Mouse (Mus musculus): Measurements from ENCODE around the gene Cox5b. TPM values are rescaled to one million over a fixed set of nuclear protein-coding genes. Genes with fewer than 3 reads are reported as not detected.

Cox5b gene
- polyA plus RNA-seq, 1 experiment from 2014 or later: 832 TPM

DNA sequence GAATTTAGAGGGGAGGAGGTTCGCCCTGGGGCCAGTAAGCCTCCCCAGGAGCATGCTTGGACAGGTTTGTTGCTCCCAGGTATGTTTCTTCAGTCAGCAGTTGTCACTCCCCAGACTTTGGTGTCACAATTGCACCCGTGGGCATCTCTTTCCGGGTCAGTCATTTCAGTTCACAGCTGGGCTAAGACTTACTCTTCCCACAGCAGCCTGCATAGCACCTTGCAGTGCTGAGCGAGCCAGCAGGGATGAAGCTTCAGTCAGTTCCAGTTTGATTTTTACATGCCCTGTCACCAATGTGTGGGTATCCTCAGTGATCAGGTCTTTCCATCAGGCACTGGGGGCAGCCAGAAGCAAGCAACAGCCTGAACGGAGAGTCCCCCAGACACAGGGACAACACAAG is 5.8 kb downstream of the Cox5b start:
- H3K9me3 ChIP-seq: no peaks in the 10 kb centered on the region
- H3K9ac ChIP-seq: no peak overlapping the region
- no peak overlapping the region for H3K4me3 ChIP-seq (replicated peaks)
- H3K36me3 ChIP-seq: peaks cover 32% of the 10 kb centered on the region
- no peak overlapping the region for H3K27ac ChIP-seq
- no peaks in the 10 kb centered on the region for H3K27me3 ChIP-seq (replicated peaks)
- no peak overlapping the region for H3K4me2 ChIP-seq (replicated peaks)
- peaks cover 3% of the 10 kb centered on the region; the same call in 1 of the 2 replicates for H3K4me1 ChIP-seq (replicated peaks)
- 77% methylated on average over 5 of the region's 5 CpGs for WGBS
- no peak for ATAC-seq

DNA sequence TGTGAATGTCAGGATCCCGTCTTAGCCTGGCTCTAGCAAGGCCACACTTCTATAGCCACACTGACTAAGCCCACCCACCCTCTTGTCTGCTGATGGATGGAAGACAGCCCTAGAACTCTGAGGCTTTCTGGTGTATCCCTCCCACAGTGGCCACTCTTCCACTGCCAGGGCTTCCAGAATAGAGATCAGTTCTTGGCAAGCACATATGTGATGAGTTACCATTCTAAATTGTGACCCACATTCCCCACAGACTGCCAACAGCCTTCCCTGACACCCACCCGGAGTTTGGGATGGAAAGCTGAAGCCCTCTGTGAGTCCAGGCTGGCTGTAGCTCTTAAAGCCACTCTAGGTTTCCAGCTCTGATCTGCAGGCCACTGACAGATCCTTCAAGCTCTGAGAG is 15.9 kb downstream of the Cox5b start:
- Histone ChIP-seq H3K36me3 (peaks cover 27% of the 10 kb centered on the region), H3K4me2 (replicated peaks) (no peak overlapping the region), H3K27ac (no peak overlapping the region), H3K9ac (no peak overlapping the region), H3K4me3 (replicated peaks) (no peak overlapping the region), H3K4me1 (replicated peaks) (peaks cover 16% of the 10 kb centered on the region), H3K27me3 (replicated peaks) (no peaks in the 10 kb centered on the region), H3K9me3 (no peaks in the 10 kb centered on the region)
- 82% methylated on average over 2 of the region's 2 CpGs for WGBS
- ATAC-seq: no peak

DNA sequence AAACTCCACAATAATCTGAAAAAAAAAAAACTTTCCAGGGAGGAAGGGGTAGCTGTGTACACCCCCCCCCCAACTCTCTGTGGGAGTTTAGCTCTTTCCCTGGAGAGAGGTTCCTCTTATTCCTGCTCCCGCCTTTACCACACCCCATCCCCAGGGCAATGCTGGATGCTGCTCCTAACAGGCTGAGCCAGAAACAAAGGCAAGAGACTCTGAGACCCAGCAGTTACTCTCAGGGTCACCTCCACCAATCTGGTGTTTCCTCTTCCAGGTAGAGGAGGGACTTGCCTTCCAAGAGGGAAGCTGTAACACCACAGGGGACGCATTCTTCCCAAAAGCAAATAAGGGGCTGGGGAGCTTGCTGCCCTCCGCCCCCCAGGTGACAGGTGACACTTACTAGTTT is 16.5 kb downstream of the Cox5b start:
- Histone ChIP-seq H3K4me2 (replicated peaks) (peak overlapping the region; percentile 72; the same call in 1 of the 2 replicates), H3K4me1 (replicated peaks) (peaks cover 16% of the 10 kb centered on the region), H3K27ac (no peak overlapping the region), H3K36me3 (peaks cover 21% of the 10 kb centered on the region), H3K9me3 (no peaks in the 10 kb centered on the region), H3K4me3 (replicated peaks) (no peak overlapping the region), H3K27me3 (replicated peaks) (no peaks in the 10 kb centered on the region), H3K9ac (no peak overlapping the region)
- 83% methylated on average over 3 of the region's 3 CpGs for WGBS
- ATAC-seq: no peak

DNA sequence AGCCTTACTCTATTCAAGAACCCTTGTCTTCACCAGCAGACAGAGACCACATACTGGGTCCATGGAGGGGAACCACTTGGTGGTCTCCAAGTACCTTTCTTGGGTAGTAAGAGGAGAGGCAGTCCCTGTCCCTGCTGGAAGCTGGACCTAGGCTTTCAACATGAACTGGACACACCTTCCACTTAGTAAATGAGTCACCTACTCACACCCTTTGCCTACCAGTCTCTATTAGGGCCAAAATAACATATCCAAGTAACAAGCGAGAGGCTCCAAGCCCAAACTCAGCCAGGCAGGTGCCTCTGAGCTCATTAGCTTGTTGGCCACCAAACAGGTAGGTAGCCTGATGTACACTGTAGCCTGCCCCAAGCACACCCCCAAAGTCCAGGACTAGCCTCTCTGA is 17.4 kb downstream of the Cox5b start:
- peaks cover 16% of the 10 kb centered on the region for H3K4me1 ChIP-seq (replicated peaks)
- peaks cover 19% of the 10 kb centered on the region for H3K36me3 ChIP-seq
- no peak overlapping the region for H3K27ac ChIP-seq
- no peak for ATAC-seq
- H3K9ac ChIP-seq: peak overlapping the region; percentile 86
- H3K9me3 ChIP-seq: no peaks in the 10 kb centered on the region
- no peaks in the 10 kb centered on the region for H3K27me3 ChIP-seq (replicated peaks)
- peak overlapping the region; percentile 72 for H3K4me2 ChIP-seq (replicated peaks)
- WGBS: 77% methylated on average over 1 of the region's 1 CpGs
- peak overlapping the region; percentile 85 for H3K4me3 ChIP-seq (replicated peaks)

DNA sequence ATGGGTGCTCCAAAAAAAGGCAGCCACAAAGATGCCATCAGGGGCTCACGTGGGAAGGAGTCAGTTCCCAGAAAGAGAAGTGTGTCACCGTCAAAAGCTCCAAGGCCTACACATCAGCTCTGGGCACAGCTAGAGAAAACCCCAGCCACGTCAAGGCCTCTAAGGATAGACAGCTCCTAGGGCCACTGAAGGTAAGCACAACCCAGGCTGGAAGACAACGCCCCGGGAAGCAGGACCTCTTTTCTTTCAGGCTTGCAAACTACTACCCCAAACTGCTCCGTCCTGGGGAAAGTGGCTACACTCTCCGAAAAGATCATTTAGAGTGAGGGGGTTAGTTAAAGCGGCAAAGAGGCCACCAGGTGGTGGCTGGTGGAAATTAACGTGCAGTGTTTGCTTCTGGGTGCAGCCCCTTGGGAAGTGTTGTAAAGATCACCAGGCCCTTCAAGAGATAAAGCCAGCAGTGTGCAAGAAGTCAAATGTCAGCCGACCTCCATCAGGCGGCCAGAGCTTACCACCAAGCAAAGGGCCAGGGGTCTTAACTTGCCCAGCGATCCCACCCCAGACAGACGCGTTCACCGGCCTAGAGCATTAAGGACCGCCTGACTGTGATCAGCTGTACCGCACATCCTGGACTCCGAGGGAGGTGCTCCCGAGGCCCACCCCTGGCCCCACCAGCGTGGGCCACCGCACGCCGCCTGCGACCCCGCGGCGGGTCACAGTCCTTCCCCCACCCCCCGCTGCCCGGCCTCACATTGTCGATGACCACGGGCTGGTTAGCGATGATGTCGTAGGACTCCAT is 18.0 kb downstream of the Cox5b start:
- under 1% methylated on average over 33 of the region's 33 CpGs for WGBS
- peak; percentile 77 for ATAC-seq
- Histone ChIP-seq H3K9me3 (no peaks in the 10 kb centered on the region), H3K9ac (peak overlapping the region; percentile 86), H3K36me3 (peaks cover 16% of the 10 kb centered on the region), H3K27ac (peak overlapping the region; percentile 82), H3K4me3 (replicated peaks) (peak overlapping the region; percentile 85), H3K4me2 (replicated peaks) (peak overlapping the region; percentile 72), H3K4me1 (replicated peaks) (peaks cover 16% of the 10 kb centered on the region), H3K27me3 (replicated peaks) (no peaks in the 10 kb centered on the region)

DNA sequence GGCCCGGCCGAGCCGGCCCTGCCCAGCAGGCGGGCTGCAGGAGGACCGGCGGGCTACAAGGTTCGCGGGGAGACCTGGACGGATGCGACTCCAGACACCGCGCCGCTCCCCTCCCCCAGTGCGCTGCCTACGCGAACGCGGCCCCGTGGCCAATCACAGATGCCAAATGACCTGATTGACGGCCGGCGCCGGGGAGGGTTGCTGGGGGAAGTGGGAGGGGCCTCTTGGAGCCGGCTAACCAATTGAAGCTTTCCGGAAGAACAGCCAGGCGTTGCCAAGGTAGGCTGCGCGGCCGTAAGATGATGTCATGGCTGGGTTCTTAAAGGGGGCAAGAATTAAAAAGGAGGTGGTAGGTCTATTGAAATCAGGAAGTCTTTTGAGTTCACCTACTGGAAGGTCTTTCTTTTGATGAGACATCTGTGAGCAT is 18.6 kb downstream of the Cox5b start, which contains the start of gene 4933424G06Rik:
TSS of gene 4933424G06Rik (plus strand) at position 296 of the 427 bp plus-strand sequence.
- peak; percentile 98 for ATAC-seq
- H3K4me2 ChIP-seq (replicated peaks): peak within 1 kb of the TSS; percentile 72
- peak within 1 kb of the TSS; percentile 86 for H3K9ac ChIP-seq
- H3K4me1 ChIP-seq (replicated peaks): peaks cover 16% of the 10 kb centered on the region
- H3K9me3 ChIP-seq: no peaks in the 10 kb centered on the region
- WGBS: under 1% methylated on average over 28 of the region's 29 CpGs
- H3K27me3 ChIP-seq (replicated peaks): no peaks in the 10 kb centered on the region
- H3K36me3 ChIP-seq: peaks cover 10% of the 10 kb centered on the region; the same call in 1 of the 2 replicates
- peak within 1 kb of the TSS; percentile 82 for H3K27ac ChIP-seq
- peak within 1 kb of the TSS; percentile 85 for H3K4me3 ChIP-seq (replicated peaks)

DNA sequence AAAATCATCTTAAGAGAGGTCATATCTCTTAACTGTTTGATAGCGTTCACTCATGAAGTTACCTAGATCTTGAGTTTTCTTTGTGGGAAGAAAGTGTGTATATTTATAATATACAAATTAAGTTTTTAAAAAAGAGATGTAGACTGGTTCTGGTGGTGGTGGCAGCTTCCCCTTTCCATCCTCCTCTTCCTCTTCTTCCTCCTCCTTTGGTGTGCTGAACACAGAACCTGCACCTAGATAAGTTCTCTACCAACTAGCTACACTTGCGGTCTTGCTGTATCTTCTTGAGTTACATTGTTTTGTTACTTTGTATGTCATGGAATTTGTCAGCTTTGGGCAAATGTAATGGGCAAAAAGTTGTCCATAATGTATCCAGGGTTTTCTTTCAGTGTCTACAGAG is 19.9 kb downstream of the Cox5b start:
- Histone ChIP-seq H3K4me1 (replicated peaks) (peaks cover 16% of the 10 kb centered on the region), H3K27ac (no peak overlapping the region), H3K27me3 (replicated peaks) (no peaks in the 10 kb centered on the region), H3K9ac (no peak overlapping the region), H3K4me2 (replicated peaks) (no peak overlapping the region), H3K4me3 (replicated peaks) (no peak overlapping the region), H3K36me3 (0 out of 2 replicates have a peak, but pooled peaks cover 5% of the 10 kb centered on the region), H3K9me3 (no peaks in the 10 kb centered on the region)
- 97% methylated on average over 2 of the region's 2 CpGs for WGBS
- no peak for ATAC-seq

DNA sequence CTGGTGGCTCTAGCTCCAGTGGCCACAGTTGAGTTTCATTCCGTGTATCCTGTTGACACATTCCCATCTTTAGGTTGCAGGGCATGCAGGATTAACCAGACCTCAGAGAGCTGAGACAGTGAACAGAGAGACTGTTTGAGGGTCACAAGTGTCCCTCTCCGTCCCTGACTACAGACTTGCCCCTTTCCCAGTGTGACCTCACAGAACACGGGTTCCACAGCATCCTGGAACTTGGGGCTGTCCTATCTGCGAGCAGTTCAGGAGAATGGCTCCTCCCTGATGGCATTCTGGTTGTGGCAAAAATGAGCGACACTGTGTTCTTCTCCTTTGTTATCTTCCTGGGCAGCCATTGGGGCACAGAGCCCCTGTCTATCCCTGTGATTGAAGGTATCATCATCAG is 23.1 kb downstream of the Cox5b start, which contains the start of gene Actr1b:
TSS of gene Actr1b (minus strand) at position 112 of the 400 bp plus-strand sequence.
- H3K27me3 ChIP-seq (replicated peaks): no peaks in the 10 kb centered on the region

DNA sequence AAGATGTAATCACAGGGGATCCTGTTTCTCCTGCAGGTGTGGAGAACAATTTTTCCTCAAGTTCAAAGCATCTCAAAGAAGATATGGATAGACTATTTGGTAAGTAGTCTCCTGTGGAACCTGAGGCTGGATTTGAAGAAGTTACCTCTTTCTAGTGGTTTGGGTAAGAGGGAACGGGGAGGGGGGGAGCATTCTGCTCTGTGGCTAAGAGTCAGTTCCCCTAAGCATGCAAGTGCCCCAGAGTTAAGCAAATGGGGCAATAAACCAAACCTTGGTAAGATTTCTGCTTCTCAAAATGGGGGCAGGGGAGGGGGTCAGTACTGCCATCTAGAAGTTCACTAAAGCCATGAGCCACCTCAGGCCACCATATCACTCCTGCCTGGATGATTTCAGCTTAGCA is 27.5 kb downstream of the Cox5b start:
- Histone ChIP-seq H3K27ac (no peak overlapping the region), H3K4me1 (replicated peaks) (0 out of 2 replicates have a peak, but pooled peaks cover 2% of the 10 kb centered on the region), H3K9me3 (no peaks in the 10 kb centered on the region), H3K27me3 (replicated peaks) (no peaks in the 10 kb centered on the region), H3K36me3 (no peaks in the 10 kb centered on the region), H3K4me2 (replicated peaks) (no peak overlapping the region), H3K4me3 (replicated peaks) (no peak overlapping the region), H3K9ac (no peak overlapping the region)
- 95% methylated on average over 1 of the region's 1 CpGs for WGBS
- no peak for ATAC-seq

More for the DNA sequence above, 23.1 kb downstream of the Cox5b start, which contains the start of gene Actr1b:
- WGBS: 82% methylated on average over 5 of the region's 5 CpGs
- H3K27ac ChIP-seq: no peak within 1 kb of the TSS
- H3K9me3 ChIP-seq: no peaks in the 10 kb centered on the region
- no peak within 1 kb of the TSS for H3K9ac ChIP-seq
- H3K4me2 ChIP-seq (replicated peaks): no peak within 1 kb of the TSS
- no peaks in the 10 kb centered on the region for H3K36me3 ChIP-seq
- no peaks in the 10 kb centered on the region for H3K4me1 ChIP-seq (replicated peaks)
- H3K4me3 ChIP-seq (replicated peaks): no peak within 1 kb of the TSS
- ATAC-seq: no peak

DNA sequence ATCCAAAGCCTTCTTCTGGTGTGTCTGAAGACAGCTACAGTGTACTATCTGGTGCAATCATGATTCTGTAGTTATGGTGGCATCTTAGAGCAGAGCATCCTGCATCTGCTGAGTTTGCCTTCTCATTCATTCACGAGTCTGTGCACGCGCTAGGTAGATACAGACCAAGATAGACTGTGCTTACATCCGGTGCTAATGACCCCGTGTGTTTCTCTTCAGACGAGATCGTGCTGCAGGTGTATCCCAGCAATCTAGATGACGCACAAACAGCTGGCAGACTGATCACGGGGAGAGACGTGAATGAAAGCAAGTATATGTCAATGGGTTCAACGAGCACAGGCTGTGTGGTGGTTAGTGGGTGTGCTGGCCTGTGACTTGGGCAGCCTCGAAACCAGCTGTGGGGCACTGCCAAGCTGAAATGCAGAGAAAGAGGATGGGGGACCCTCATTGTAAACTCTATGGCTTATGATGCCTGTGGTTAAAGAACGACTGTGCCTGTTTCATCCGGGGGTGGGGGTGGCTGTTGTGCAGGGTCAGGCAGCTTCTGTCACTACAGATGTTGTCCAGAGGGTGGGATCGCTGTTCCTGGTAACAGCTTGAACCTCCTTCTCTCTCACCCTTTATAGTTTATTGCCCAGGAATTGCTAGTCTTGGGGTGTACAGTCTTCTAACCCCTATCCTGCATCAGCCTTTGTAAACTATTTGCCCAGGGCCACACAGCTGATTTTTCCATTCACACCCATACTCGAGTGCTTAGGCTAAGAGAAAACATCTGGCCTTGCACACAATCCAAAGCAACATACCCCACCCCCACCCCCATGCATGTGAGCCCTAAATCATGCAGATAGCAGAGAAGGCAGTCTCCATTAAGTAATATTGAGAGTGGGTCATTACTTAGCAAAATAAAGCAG is 32.2 kb downstream of the Cox5b start:
- 56% methylated on average over 16 of the region's 16 CpGs for WGBS
- Histone ChIP-seq H3K9me3 (no peaks in the 10 kb centered on the region), H3K36me3 (no peaks in the 10 kb centered on the region), H3K27me3 (replicated peaks) (no peaks in the 10 kb centered on the region), H3K9ac (no peak overlapping the region), H3K4me1 (replicated peaks) (0 out of 2 replicates have a peak, but pooled peaks cover 2% of the 10 kb centered on the region), H3K27ac (no peak overlapping the region), H3K4me2 (replicated peaks) (no peak overlapping the region), H3K4me3 (replicated peaks) (no peak overlapping the region)
- no peak for ATAC-seq

DNA sequence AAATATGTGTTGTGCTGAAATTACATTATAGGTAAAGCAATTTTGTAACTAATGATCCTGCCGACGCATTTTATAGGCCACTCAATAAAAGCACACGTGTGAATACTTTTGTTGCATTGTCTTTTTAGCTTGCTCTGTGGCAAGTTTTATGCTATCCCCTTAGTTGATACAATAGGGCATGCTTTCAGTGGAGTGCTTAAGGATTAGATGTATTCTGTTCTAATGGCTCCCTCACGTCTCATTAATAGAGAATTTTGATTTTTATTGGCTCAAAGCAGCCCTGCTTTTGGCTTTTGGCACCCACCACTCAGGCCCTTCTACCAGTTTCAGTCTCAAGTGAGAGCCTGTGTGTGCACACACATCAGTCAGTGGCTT is 32.8 kb downstream of the Cox5b start:
- H3K4me2 ChIP-seq (replicated peaks): no peak overlapping the region
- no peak overlapping the region for H3K27ac ChIP-seq
- no peak overlapping the region for H3K4me3 ChIP-seq (replicated peaks)
- ATAC-seq: no peak
- H3K4me1 ChIP-seq (replicated peaks): 0 out of 2 replicates have a peak, but pooled peaks cover 2% of the 10 kb centered on the region
- no peaks in the 10 kb centered on the region for H3K36me3 ChIP-seq
- H3K9me3 ChIP-seq: no peaks in the 10 kb centered on the region
- WGBS: 64% methylated on average over 4 of the region's 4 CpGs
- no peak overlapping the region for H3K9ac ChIP-seq
- no peaks in the 10 kb centered on the region for H3K27me3 ChIP-seq (replicated peaks)

DNA sequence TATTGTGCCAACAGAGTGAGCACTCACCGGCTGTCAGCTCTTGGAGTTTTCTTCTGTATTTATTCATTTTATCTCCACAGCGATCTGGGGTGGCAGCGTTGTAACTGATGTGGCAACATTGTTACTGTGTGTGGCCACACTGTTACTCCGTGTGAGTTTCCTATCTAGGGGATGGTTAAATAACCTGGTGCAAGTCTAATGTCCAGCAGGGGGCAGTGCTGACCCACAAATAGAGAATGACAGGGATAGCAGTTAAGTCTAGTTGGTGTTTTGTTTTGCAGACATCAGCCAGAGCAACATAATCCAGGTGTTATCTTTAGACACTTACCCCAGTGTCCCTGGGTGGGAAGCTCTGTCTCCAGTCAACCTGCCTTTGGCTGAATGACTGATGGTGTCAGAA is 46.1 kb downstream of the Cox5b start:
- 9% methylated on average over 4 of the region's 4 CpGs for WGBS
- no peaks in the 10 kb centered on the region; the same call in 1 of the 2 replicates for H3K27me3 ChIP-seq (replicated peaks)
- no peak overlapping the region for H3K4me3 ChIP-seq (replicated peaks)
- H3K4me1 ChIP-seq (replicated peaks): no peaks in the 10 kb centered on the region
- no peak for ATAC-seq
- H3K9ac ChIP-seq: no peak overlapping the region
- H3K9me3 ChIP-seq: no peaks in the 10 kb centered on the region
- no peaks in the 10 kb centered on the region for H3K36me3 ChIP-seq
- H3K4me2 ChIP-seq (replicated peaks): no peak overlapping the region
- H3K27ac ChIP-seq: no peak overlapping the region
